Mouse (Mus musculus) midbrain, embryonic 15.5 days (tissue): Measurements from ENCODE around the gene Nupr1l. TPM values are rescaled to one million over a fixed set of nuclear protein-coding genes. Genes with fewer than 3 reads are reported as not detected.

Experiments used
- ATAC-seq: fragments of 200-750 bp; cut with Nextera tagmentation; replicated peaks from 2 replicates; pipeline ENCODE4 v1.8.0; 2017; ENCODE audit warnings: moderate TSS enrichment
- H3K27ac ChIP-seq: fragments of 300-500 bp; sonication (generic); 2 replicates; pipeline ENCODE4 v1.5.1; 2015; ENCODE audit warnings: mild to moderate bottlenecking, inconsistent platforms
- H3K27me3 ChIP-seq: fragments of 300-500 bp; sonication (generic); replicated peaks from 2 replicates; pipeline ENCODE4 v1.6.1; 2015; ENCODE audit warnings: inconsistent platforms
- H3K36me3 ChIP-seq: fragments of 300-500 bp; sonication (generic); replicated peaks from 2 replicates; pipeline ENCODE4 v1.6.1; 2015; ENCODE audit warnings: inconsistent platforms
- H3K4me1 ChIP-seq: fragments of 300-500 bp; sonication (generic); 2 replicates; pipeline ENCODE4 v1.6.1; 2015; ENCODE audit warnings: inconsistent platforms
- H3K4me2 ChIP-seq: fragments of 300-500 bp; sonication (generic); 2 replicates; pipeline ENCODE4 v1.6.1; 2015; ENCODE audit warnings: inconsistent platforms, mild to moderate bottlenecking, moderate library complexity
- H3K4me3 ChIP-seq: fragments of 300-500 bp; sonication (generic); 2 replicates; pipeline ENCODE4 v1.5.1; 2015; ENCODE audit warnings: mild to moderate bottlenecking, inconsistent platforms
- H3K9ac ChIP-seq: fragments of 300-500 bp; sonication (generic); 2 replicates; pipeline ENCODE4 v1.6.1; 2015; ENCODE audit warnings: mild to moderate bottlenecking, inconsistent platforms
- H3K9me3 ChIP-seq: fragments of 300-500 bp; sonication (generic); 2 replicates; pipeline ENCODE4 v1.6.1; 2016; ENCODE audit warnings: inconsistent platforms
- WGBS: fragments of 180-500 bp; shearing (Covaris S2); methylation state at CpG from one replicate; pipeline ENCODE4 v1.1.7; 2015; ENCODE audit warnings: mixed read lengths; 5-methylcytosine and 5-hydroxymethylcytosine counted together
- polyA plus RNA-seq: library from polyadenylated mRNA; unstranded; fragments of >200 nt; fragmentation: Nextera tagmentation; extraction: Ambion mirVana; gene quantifications from 2 replicates; pipeline ENCODE4 v1.2.1, GENCODE M21; 2015

Gene Nupr1l
- polyA plus RNA-seq, 1 experiment from 2014 or later = 5.9 TPM

DNA sequence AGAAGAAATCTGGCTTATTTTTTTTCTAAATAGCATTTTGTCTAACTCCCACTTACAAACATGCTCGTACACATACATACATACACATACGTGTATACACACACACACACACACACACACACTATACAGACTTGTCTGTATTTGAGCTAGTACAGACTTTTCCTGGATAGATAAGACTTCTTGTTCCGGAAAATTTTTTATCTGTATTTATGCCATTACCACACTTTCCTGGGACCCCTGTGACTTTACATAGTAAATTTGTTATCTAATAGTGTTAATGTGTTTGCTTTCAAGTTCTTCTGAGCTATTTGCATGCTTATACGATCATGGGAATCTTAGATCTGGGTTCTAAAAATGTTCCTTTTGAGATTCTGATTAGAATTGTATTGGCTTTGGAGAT lies 43.8 kb downstream of the Nupr1l start:
- H3K9me3 ChIP-seq = no peaks in the 10 kb centered on the region
- 95% methylated on average over 4 of the region's 4 CpGs for WGBS
- ATAC-seq = no peak

DNA sequence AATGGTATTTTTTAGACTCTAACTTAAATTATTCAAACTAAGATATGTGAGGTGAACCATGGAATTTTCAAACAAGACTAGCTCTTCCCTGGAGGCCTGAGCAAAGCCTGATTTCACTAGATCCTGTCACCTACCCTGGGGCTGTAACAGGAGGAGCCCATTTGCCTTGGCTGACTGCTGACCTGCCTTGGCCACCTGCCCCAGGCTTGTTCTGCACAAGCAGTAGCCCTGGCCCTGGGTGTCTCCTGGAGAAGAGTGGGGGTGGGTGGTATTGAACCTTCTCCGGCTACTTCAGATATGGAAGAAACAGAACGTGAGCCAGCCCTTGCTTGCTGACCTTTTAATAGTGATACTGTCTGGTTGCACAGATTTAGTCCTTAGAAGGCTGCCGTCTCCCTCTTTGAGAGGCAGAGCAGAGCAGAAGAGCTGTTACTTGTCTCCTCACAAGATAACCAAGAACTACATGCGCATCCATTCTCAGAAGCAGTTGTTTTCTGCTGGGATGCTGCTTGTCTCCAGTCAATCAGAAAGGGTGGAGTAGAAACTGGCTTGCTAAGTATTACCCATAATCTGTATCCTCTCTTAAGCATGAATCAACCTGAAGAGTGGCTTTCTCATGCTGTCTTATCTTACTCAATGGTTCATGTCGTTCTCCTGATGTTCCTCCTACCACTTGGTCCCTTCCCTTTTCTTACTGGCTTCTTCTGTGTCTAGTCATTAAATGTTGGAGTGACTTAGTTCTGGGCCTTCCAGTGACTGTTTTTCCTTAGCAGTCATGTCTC lies 46.3 kb downstream of the Nupr1l start:
- WGBS = 88% methylated on average over 5 of the region's 5 CpGs
- H3K4me1 ChIP-seq = no peaks in the 10 kb centered on the region; the same call in none of the 2 replicates
- no peak for ATAC-seq
- H3K27me3 ChIP-seq = no peaks in the 10 kb centered on the region
- no peak overlapping the region for H3K9ac ChIP-seq
- no peak overlapping the region for H3K4me2 ChIP-seq
- H3K9me3 ChIP-seq = no peaks in the 10 kb centered on the region
- no peaks in the 10 kb centered on the region for H3K36me3 ChIP-seq
- no peak overlapping the region for H3K27ac ChIP-seq
- H3K4me3 ChIP-seq = no peak overlapping the region

More for the DNA sequence above, 43.8 kb downstream of the Nupr1l start:
- no peaks in the 10 kb centered on the region for H3K36me3 ChIP-seq
- no peaks in the 10 kb centered on the region for H3K27me3 ChIP-seq
- H3K9ac ChIP-seq = no peak overlapping the region
- H3K4me1 ChIP-seq = no peaks in the 10 kb centered on the region; the same call in none of the 2 replicates
- H3K4me3 ChIP-seq = no peak overlapping the region
- no peak overlapping the region for H3K27ac ChIP-seq
- H3K4me2 ChIP-seq = no peak overlapping the region

DNA sequence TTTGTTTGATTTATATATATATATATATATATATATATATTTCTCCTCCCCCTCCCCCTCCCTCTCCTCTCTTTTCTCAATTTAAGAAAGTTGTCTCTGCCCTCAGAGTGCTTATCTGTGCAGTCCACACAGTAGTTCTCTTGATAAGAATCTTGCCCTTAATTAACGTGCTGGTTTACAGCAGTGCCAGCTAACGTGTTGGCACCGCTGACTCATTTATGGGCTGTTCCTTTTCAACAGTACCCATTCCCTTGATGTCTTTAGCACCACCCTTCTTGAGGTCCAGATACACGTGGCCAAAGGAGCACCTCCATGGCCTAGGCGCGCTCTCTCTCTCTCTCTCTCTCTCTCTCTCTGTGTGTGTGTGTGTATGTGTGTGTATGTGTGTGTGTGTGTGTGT lies 47.5 kb downstream of the Nupr1l start:
- H3K4me1 ChIP-seq = no peaks in the 10 kb centered on the region; the same call in none of the 2 replicates
- H3K27ac ChIP-seq = no peak overlapping the region
- H3K36me3 ChIP-seq = no peaks in the 10 kb centered on the region
- H3K4me2 ChIP-seq = no peak overlapping the region
- ATAC-seq = no peak
- no peaks in the 10 kb centered on the region for H3K27me3 ChIP-seq
- H3K4me3 ChIP-seq = no peak overlapping the region
- no peak overlapping the region for H3K9ac ChIP-seq
- no peaks in the 10 kb centered on the region for H3K9me3 ChIP-seq
- 85% methylated on average over 6 of the region's 6 CpGs for WGBS

DNA sequence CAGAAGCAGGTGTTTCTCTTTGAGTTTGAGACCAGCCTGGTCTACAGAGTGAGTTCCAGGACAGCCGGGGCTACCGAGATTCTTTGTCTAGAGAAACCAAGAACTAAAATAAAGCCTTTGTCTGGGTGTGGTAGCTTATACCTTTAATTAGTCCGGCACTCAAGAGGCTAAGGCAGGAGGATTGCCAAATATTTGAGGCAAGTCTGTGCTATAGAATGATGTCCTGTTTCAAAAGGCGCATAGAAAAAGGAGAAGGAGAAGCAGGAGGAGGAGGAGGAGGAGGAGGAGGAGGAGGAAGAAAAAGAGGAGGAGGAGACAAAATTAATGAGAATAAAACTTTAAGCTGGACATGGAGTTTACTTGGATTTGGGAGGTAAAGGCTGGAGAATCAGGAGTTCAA lies 54.9 kb downstream of the Nupr1l start:
- no peaks in the 10 kb centered on the region for H3K36me3 ChIP-seq
- WGBS = 70% methylated on average over 4 of the region's 4 CpGs
- H3K9ac ChIP-seq = no peak overlapping the region
- H3K27me3 ChIP-seq = no peaks in the 10 kb centered on the region
- no peaks in the 10 kb centered on the region for H3K9me3 ChIP-seq
- H3K27ac ChIP-seq = no peak overlapping the region
- no peak for ATAC-seq
- H3K4me3 ChIP-seq = no peak overlapping the region
- no peak overlapping the region for H3K4me2 ChIP-seq
- no peaks in the 10 kb centered on the region for H3K4me1 ChIP-seq

Other genes with a start within 250 kb of the Nupr1l start
- gene Zfp11, start 238.4 kb upstream of the Nupr1l start, polyA plus RNA-seq = 8.5 and 8.6 TPM in 2 replicates
- not detected in 2 replicates for gene Sept14, start 200.0 kb upstream of the Nupr1l start, polyA plus RNA-seq
- gene Mrps17, start 193.0 kb upstream of the Nupr1l start, polyA plus RNA-seq = 161 and 167 TPM in 2 replicates
- 81.8 and 82.0 TPM in 2 replicates for gene Nipsnap2, start 183.5 kb upstream of the Nupr1l start, polyA plus RNA-seq
- 24.0 and 35.1 TPM in 2 replicates for gene Psph, start 121.1 kb upstream of the Nupr1l start, polyA plus RNA-seq
- gene Sumf2, start 61.6 kb upstream of the Nupr1l start, polyA plus RNA-seq = 23.1 and 28.4 TPM in 2 replicates
- 674 and 719 TPM in 2 replicates for gene Chchd2, start 21.1 kb upstream of the Nupr1l start, polyA plus RNA-seq
- 16.6 and 17.3 TPM in 2 replicates for gene Zbed5, start 12.8 kb upstream of the Nupr1l start, polyA plus RNA-seq
- 0.40 and 0.56 TPM in 2 replicates for gene Phkg1, start 10.0 kb upstream of the Nupr1l start, polyA plus RNA-seq
- 31.9 and 32.8 TPM in 2 replicates for gene Vkorc1l1, start 33.4 kb downstream of the Nupr1l start, polyA plus RNA-seq
- gene Gusb, start 94.5 kb downstream of the Nupr1l start, polyA plus RNA-seq = 30.6 and 30.9 TPM in 2 replicates
- gene Asl, start 120.7 kb downstream of the Nupr1l start, polyA plus RNA-seq = 40.1 and 42.4 TPM in 2 replicates
- gene Crcp, start 120.8 kb downstream of the Nupr1l start, polyA plus RNA-seq = 88.6 and 91.3 TPM in 2 replicates
- gene Tpst1, start 164.8 kb downstream of the Nupr1l start, polyA plus RNA-seq = 54.7 and 59.4 TPM in 2 replicates
- 18.0 and 19.9 TPM in 2 replicates for gene Kctd7, start 236.3 kb downstream of the Nupr1l start, polyA plus RNA-seq